Mouse (Mus musculus) spleen, postnatal 10 days (tissue): ENCODE data around the gene Gsta4.
"Not testable (repeated sequence)": the region's sequence is repeated elsewhere in the genome, so short reads cannot be mapped to it uniquely, and the experiment has no call there.

Experiments
- DNase-seq, 2 experiments: peaks; one replicate each; pipeline ENCODE4 v3.0.0; 2021 to 2022; ENCODE audit warnings: low spot score in 2 of 2

The Gsta4 gene

DNA sequence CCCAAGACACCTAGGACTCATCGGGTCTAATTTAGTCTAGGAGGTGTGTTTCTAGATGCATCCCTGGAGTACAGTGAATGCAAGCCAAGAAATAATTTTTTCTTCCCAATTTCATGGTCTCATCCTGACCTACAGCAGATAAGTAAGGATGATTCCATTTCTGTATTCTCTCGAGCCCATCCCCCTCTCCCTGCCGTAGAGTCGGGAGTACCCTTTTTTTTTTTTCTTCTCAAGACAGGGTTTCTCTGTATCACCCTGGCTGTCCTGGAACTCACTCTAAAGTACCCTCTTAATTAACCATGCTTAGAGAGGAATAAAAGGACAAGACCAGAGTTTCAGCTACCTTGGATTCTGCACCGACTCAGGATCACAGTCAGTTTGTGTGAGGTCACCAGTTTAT lies 4.4 kb upstream of the Gsta4 start:
- no peak for DNase-seq

DNA sequence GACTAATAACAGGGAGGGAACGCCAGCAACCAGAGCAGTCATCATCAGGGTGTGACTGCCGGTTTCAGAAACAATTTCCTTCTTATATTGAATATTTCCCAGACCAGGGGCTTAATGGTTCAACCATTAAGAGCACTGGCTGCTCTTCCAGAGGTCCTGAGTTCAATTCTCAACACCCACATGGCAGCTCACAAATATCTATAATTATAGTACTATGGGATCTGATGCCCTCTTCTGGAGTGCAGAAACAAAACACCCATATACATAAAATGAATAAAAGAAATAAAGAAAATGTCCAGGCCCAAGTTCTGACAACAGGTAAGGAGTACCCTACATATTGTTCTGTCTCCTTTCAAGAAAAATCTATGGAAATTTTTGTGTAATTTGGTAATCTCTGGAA lies 3.5 kb upstream of the Gsta4 start:
- no peak for DNase-seq

DNA sequence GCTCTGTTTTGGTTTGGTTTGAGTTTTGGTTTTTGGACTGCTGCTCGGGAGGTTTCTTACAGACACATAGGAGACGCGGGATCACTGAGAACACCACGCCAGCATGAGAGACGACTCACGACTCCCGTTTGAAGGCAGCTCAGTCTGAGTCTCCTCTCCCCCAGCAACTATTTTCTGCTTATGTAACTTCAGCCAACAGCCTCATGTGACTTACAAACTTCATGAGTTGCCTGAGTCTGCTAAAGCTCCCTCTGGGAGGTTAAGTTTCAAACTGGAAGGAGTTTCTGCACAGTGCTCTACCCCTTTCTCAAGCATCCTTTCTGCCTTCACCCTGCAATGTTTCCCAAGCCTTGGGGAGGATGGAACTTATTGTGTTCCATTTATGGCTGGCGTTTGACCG lies 3.1 kb downstream of the Gsta4 start:
- DNase-seq = no peak

DNA sequence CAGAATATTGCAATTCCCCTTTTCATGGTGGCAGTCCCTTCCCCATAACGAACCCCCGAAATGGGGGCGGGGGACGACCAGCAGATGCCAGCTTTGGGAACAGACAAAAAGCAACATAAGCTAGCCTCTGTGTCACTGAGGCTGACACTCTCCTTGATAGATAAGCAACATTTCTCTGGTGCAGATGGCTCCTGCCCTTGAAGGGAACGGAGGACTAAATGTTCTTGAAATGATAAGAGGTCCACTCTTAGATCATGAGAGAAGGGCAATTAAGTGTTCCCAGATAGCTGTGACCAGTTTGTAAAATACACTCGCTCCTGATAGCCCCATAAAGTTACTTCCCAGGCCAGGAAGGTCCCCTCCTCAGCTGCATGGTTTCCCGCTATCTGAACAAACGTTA lies 6.3 kb downstream of the Gsta4 start:
- peak in 1 of 2 experiments; percentile 18 for DNase-seq

DNA sequence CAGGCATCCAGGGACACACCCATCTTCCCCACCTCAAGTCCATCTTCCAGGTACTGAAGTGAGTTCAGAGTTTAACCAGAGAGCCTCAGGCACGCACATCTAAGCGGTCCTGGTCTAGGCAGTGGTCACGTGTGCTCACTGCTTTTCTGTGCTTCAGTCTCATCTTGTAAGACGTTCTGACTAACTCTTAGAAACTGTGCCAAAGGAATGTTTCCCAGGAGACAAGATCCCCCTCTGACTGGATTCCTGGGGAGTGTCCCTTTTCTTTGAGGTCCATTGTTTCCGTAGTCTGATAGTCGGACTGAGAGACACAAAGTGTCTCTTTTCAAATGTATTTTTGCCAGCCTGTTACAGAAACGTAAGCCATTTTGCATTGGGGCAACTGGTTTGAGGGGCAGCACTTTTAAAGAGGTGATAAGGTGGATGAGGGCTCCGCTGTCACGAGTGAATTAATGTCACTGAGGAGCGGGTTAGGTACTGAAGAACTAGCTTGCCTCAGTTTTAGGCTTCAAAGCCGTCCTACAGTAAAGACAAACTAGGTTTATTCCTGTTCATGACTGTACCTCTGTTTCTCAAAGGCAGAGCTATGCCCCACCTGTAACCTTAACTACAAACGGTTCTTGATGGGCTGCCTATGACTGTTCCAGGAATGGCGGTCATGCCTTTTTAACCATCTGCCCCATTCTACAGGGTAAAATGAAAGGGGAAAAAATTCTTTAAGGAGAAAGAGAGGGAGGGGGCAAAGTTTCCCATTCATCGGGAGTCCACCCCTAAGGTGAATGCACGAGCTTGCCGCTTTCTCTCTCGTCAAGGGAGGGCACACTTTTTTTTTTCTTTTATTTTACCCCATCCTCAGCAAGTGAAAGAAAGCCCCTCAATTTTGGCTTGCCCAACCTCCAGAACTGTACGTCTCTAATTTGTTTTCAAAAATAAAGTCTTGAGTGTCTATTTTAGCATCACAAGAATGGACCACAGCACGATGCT lies 8.4 kb downstream of the Gsta4 start:
- no peak for DNase-seq

DNA sequence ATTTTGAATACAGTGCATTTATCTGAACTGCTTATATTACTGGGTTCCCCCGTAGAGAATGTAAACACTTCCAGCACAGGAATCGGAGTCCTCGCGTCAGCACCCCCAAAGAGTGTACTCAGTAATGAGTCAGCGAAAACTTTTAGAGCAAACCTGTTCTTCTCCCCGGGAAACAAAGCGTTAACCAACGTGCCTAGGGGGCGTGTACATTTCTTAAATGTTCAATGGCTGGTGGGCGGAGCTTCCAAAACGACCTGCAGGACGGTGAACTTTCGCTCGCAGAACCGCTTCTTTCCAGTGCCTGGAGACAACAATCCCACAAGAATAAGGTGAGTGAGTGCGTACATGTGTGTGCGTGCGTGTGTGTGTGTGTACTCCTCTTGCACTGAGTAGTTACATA lies 9.2 kb downstream of the Gsta4 start:
- DNase-seq = peak; percentile 46 to 84

DNA sequence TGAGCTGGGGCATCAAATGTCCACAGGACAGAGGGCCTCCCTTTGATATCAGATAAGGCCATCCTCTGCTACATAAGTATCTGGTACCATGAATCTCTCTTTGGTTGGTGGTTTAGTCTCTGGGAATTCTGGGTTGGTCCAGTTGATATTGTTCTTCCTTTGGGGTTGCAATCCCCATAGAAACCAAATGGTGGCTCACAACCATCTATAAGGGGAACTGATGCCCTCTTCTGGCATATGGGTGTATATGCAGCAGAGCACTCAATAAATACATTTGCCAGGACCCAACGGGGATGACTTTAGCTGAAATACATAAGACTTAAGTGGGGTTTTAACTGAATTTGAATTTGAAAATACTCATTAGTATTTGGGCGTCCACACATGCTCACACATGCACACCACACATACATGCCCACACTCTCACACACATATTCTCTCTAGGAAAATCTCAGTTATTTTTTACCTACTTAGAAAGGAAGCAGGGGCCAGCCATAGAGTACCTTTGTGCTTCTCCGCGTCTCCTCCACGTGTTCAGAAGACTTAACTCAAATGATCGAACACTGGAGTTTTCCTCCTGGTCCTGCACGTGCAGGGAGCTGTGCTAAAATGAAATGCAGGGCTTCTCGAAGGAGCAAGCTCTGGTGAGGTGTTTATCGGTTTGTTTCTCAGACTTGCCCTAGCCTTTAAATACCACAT lies 11.5 kb downstream of the Gsta4 start:
- DNase-seq = peak; percentile 29 to 64

DNA sequence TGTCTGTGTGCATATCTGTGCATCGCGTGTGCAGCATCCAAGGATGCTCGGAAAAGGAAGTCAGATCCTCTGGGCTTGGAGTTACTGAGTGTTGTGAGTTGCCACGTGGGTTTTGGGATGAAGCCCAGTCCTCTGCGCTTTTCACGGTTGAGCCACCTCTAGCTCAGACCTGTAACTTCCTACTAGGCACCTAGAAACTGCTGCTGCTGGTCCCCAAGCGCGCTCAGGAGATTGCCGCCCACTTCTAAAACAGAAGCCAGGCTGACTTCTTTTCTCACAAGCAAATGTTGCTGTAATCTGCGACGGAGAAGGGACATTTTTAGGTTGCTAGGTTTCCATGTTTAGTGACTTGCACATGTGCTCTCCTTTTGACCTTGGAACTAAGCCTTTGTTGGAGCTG lies 12.5 kb downstream of the Gsta4 start:
- no peak for DNase-seq

DNA sequence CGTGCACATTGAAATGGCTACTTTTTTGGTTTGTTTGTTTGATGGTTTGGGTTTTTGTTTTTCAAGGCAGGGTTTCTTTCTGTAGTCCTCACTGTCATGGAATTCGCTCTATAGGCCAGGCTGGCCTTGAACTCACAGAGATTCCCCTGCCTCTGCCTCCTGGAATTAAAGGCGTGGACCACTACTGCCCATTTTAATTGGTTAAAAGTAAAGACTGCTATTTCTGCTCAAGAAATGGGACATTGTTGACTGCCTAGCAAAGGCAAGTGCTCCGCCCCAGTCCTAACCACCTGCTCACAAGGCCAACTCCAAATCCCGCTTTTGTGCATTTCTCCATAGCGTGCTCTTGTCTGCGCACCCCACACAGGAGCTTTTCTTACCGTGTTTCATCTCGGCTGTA lies 15.2 kb downstream of the Gsta4 start:
- DNase-seq = no peak

DNA sequence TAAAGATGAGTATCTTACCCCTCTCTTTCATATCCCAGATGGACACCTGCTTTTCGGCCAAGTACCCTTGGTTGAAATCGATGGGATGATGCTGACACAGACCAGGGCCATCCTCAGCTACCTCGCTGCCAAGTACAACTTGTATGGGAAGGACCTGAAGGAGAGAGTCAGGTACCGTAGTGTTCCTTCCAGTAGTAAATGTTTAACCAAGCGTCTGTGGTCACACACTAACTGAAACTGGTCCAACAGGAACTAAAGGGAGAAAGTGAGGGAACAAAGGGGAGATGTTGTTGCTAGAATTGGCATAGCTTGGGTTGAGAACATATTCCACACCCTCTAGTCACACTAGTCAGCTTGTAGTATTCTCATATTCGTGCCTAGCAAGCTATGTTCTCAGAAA lies 21.6 kb downstream of the Gsta4 start:
- no peak for DNase-seq

DNA sequence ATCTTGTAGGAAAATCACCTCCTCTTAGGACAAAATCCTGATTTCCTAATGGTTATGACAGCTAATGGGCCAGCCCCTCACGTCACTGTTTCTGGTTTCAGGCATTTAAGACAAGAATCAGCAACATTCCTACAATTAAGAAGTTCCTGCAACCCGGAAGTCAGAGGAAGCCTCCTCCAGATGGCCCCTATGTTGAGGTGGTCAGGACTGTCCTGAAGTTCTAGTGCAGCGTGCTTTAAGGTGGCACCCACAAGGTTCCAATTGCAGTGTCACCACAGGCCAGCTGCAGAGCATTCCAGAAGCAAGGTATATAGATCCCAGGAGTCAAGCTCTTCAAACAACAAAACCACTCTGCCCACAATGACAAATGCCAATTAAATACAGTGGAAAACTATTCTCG lies 26.4 kb downstream of the Gsta4 start:
- DNase-seq = no peak

DNA sequence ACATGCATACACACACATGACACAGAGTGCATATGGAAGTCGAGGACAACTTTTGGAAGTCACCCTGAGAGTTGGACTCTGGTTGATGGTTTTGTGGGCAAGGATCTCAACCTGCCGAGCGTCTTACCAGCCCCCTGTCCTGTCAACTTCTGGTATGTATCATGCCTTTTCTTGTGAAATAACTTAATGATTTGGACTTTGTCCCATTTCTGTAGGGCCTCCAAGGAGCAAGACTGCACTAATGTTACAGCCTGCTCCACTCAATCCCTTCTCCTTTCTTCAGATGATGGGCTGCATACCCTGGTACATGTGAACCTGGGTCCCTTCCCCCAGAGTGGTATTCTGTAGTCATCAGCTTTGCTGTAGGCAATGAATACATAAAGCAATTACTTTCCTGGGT lies 27.5 kb downstream of the Gsta4 start:
- no peak for DNase-seq

DNA sequence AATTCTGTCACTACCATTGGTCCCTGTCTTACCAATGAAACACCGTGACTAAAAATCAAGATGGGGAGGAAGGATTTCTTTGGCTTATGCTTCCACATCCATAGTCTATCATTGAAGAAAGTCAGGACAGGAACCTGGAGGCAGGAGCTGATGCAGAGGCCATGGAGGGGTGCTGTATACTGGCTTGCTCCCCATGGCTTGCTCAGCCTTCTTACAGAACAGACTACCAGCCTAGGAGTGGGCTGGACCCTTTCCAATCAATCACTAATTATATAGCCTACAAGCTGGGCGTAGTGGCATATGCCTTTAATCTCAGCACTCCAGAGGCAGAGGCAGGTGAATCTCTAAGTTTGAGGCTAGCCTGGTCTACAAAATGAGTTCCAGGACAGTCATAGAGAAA lies 28.2 kb downstream of the Gsta4 start:
- no peak for DNase-seq

DNA sequence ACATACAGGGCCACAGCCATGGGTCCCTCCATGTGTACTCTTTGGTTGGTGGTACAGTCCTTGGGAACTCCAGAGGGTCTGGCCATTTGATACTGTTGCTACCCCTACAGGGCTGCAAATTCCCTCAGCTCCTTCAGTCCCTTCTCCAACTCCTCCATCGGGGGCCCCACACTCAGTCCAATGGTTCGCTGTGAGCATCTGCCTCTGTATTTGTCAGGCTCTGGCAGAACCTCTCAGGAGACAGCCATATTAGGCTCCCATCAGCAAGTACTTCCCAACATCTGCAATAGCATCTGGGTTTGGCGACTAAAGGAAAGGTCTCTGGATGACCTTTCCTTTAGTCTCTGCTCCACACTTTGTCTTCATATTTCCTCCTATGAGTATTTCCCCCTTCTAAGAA lies 28.9 kb downstream of the Gsta4 start:
- DNase-seq = no peak

DNA sequence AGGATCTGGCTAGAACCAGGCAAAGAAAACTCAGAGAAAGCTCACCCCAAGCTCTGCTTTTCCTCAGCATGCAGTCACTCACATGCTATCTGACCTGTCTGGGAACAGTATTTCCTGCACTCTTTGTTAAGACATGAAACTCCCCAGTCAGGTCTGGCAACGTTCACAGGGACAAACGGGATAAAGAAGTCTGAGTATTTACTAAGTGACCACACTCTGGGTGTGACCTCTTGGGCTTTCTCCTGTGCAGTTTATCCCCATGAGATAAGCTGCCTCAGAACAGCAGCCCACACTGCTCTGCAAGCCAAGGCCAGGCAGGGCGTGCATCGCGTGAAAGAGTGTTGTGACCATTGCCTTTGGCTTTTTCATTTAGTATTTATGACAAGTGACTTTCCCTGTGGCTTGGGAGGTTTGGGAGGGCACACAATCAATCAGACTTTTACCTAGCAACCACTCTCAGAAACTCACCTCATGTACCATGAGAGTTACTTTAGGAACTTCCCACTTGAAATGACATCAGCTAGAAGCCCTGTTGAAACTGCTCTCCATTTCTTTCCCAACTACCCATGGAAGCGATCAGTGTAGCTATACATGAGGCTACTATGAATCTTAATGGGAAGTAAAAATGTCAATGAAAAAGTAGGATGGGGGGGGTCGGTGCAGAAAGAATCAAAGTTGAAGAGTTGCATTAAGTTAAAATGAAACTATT lies 29.9 kb downstream of the Gsta4 start:
- no peak for DNase-seq

DNA sequence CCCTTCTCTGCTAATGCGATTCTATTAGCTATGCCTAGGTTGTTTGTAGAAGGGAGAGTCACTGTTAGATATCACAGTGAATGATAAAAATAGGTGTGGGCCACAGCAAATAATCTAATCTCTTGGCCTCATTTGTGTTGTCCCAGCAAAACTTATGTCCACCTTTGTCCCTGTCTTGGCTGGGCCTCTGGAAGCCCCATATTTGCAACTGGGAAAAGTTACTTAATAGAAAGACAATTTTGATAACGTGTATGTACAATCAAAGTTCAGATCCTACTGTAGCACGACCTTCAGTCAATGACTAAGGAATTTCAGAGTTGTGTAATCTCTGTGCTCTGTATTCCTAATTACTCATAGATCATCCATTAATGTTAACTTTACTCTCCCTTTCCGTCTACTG lies 34.5 kb downstream of the Gsta4 start:
- DNase-seq = no peak

DNA sequence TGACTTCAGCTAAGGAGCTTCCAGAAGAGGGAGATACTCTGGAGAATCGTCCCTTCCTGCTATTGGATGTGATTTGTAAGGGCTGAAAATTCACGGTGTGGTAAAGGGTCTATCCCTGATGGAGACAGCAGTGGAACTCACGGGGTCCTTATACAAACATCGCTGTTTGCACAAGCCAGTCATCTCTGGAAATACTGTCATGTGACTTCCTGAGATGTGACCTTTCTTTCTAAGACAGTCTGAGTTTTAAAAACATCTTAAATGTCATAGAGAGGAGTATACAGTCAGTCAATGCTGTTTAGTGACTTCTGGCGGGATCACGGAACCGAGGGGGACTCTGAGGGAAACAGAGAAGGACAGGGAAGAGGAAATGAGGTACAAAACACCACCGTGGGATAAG lies 40.0 kb downstream of the Gsta4 start:
- DNase-seq = no peak

DNA sequence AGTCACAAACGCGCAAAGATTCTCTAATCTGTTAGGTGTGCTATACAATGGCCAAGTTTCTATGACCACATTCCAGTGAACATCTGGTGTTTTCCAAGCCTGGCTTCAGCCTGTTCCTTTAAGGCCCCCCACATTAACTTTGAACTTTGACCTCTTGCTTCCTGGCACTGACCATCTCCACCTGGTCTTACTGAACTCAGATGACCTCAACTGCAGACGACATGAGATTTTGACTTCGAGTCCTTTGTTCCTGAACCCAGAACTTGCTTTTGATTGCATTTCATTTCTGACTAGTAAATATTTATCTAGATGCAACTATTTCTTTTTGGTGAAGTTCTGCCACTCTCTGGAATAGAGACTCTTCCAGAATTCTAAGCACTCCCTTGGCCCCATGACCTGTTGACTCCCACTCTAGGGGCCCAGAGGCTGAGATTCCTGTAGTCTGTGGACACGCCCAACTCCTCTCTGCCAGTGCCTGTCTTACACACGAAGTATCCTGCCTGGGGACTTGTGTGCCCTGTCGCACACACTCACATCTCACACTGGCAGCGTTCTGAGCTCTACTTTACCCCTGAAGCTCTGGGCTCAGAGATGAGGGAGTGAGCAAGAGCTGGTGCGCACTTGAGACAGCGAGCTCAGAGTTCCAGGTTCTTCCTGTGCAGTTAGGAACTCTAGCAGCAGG lies 40.8 kb downstream of the Gsta4 start:
- no peak for DNase-seq

DNA sequence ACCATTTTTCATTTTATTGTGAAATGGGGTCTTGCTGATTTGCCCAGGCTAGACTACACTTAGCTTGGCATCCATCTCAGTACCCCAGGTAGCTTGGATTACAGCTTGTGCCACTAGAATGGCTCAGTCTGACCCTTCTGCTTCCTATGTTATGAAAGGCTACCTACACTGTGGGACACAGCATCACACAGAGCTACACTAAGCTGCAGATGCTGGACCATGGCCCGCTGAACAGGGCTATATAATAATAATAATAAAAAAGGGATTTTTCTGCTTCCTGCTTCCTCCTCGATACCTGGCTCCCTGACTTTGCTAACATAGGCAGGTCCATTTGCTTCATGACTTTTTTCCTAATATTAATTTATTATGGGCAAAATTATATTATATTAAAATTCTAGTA lies 41.8 kb downstream of the Gsta4 start:
- DNase-seq = no peak

DNA sequence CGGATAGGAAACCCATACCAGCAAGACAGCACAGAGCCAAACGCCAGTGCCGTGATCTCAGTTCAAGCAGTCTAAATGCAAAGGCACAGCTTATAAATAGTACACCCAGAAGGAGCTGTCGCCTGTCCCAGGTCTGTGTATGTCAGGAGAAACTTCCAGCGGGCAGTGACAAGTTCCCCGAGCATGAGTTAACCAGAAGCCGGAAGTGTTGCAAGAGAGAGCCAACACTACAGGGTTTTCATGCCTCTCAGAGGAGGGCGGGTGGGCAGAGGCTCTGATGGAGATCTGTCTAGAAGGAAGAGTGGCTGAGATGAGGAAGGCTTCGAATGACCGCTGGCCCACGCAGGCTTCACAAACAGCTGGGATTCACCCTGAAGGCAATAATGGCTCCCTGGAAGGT lies 42.7 kb downstream of the Gsta4 start:
- no peak for DNase-seq

DNA sequence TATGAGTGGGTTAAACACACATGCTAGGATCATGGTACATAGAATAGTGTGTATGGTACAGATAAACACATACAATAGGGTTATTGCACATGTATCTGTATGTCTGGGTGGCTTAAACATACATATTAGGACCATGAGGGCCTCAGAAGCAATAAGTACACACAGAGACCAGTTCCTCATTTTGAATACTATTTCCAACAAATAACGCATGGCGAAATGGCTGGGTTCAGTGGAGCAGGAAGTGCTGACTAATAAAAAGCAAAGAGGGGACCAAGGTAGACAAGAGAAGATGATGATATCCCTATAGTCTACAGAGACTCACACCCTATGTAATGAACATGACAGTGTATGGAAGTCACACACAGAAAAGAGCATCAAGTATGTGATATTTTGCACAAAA lies 45.5 kb downstream of the Gsta4 start:
- DNase-seq = no peak

DNA sequence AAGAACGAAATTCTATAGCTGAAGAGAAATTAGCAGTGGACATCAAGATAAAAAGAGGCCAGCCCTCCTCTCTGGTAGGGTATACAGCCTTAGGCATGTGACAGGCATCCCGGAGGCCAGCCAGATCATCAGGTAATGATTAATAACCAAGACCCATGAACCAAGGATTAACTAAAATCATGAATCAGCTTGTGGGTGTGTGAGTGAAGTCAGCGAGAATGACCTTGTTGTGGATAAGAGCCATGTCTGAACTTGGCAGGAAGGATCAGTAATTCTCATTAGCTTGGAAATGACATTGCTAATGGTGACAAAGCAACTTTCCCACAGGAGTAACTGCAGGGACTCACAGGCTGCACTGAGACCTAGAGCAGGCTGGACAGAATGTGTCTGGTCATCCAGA lies 47.1 kb downstream of the Gsta4 start:
- DNase-seq = not testable (repeated sequence)
